Mouse (Mus musculus) neural tube, embryonic 14.5 days (tissue): ENCODE results near the gene Ankrd13a. TPM values are rescaled to one million over a fixed set of nuclear protein-coding genes. Genes with fewer than 3 reads are reported as not detected.

ENCODE experiments used
- ATAC-seq: fragments of 200-750 bp; cut with Nextera tagmentation; 2 replicates; pipeline ENCODE4 v1.8.0; 2017; ENCODE audit warnings: low read depth, mild to moderate bottlenecking, moderate TSS enrichment, moderate library complexity
- H3K27ac ChIP-seq: fragments of 300-500 bp; sonication (generic); 2 replicates; pipeline ENCODE4 v1.5.1; 2014; ENCODE audit warnings: low read depth, mild to moderate bottlenecking, control low read depth, low read length, moderate library complexity, mixed read lengths
- H3K27me3 ChIP-seq: fragments of 300-500 bp; sonication (generic); 2 replicates; pipeline ENCODE4 v1.6.1; 2014; ENCODE audit warnings: low read length; ENCODE audit not compliant: control insufficient read depth, insufficient read depth
- H3K36me3 ChIP-seq: fragments of 300-500 bp; sonication (generic); 2 replicates; pipeline ENCODE4 v1.6.1; 2014; ENCODE audit warnings: low read length, mixed read lengths; ENCODE audit not compliant: control insufficient read depth, insufficient read depth
- H3K4me1 ChIP-seq: fragments of 300-500 bp; sonication (generic); 2 replicates; pipeline ENCODE4 v1.6.1; 2014; ENCODE audit warnings: low read length; ENCODE audit not compliant: control insufficient read depth, insufficient read depth
- H3K4me2 ChIP-seq: fragments of 300-500 bp; sonication (generic); 2 replicates; pipeline ENCODE4 v1.6.1; 2014; ENCODE audit warnings: mild to moderate bottlenecking, low read depth, low read length, control low read depth
- H3K4me3 ChIP-seq: fragments of 300-500 bp; sonication (generic); 2 replicates; pipeline ENCODE4 v1.5.1; 2014; ENCODE audit warnings: low read depth, low read length, control low read depth, mixed read lengths
- H3K9ac ChIP-seq: fragments of 300-500 bp; sonication (generic); replicated peaks from 2 replicates; pipeline ENCODE4 v1.6.1; 2014; ENCODE audit warnings: low read depth, mild to moderate bottlenecking, control low read depth, low read length, mixed read lengths
- H3K9me3 ChIP-seq: fragments of 300-500 bp; sonication (generic); 2 replicates; pipeline ENCODE4 v1.6.1; 2016; ENCODE audit warnings: low read length; ENCODE audit not compliant: control insufficient read depth
- WGBS: fragments of 180-500 bp; shearing (Covaris S2); extraction: QIAGEN DNeasy Blood & Tissue Kit; methylation state at CpG from one replicate; pipeline ENCODE4 v1.1.7; 2014; 5-methylcytosine and 5-hydroxymethylcytosine counted together
- polyA plus RNA-seq: library from polyadenylated mRNA; unstranded; fragments of >200 nt; fragmentation: Nextera tagmentation; extraction: Ambion mirVana; gene quantifications from 2 replicates; pipeline ENCODE4 v1.2.1, GENCODE M21; 2014

Gene Ankrd13a
- 38.8 and 52.1 TPM in 2 replicates for polyA plus RNA-seq

DNA sequence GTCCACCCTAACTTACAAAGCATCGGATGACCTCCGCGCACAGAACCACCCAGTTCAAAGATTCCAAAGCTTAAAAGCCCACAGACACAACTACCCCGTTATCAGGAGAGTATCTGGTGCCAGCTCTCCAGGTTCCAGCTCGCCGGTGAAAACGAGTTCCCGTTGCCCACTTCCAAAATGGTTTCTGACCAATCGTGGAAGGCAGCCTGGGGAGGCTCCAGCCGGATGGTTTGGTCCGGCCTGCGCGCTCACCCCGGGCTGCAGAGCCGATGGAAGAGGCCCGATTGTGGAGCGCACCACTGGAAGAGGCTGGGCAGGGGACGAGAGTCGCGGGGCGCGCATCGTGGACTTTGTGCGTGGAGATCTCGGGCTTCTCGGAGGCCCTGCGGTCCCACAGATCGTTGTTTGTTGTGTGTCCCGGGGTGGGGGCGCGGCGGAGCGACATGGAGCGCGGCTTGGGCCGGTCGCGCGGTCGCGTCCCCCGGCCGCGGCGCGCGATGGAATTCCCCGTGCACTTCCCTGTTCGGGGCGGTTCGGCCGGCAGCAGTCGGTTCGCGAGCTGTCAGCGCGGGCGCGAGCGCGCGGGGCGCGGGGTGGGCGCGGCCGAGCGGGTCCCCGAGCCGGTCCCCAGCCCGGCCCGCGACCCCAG, at the start of gene Ankrd13a:
Gene Ankrd13a (plus strand): TSS at position 275 of the 649 bp plus-strand sequence.
- Histone ChIP-seq H3K4me1 (peaks cover 31% of the 10 kb centered on the region), H3K36me3 (no peaks in the 10 kb centered on the region), H3K4me3 (peak within 1 kb of the TSS; percentile 100), H3K27me3 (peaks cover 3% of the 10 kb centered on the region; the same call in 1 of the 2 replicates), H3K9me3 (no peaks in the 10 kb centered on the region), H3K9ac (peak within 1 kb of the TSS; percentile 92), H3K4me2 (peak within 1 kb of the TSS; percentile 59), H3K27ac (peak within 1 kb of the TSS; percentile 94)
- peak; percentile 87 for ATAC-seq
- WGBS: under 1% methylated on average over 56 of the region's 73 CpGs

GRCm38 (mm10) chr5:114728160-114728559, 46.3 kb upstream of the Ankrd13a start:
- Histone ChIP-seq H3K4me1 (no peaks in the 10 kb centered on the region), H3K9ac (no peak overlapping the region), H3K4me2 (no peak overlapping the region), H3K36me3 (peaks cover 51% of the 10 kb centered on the region), H3K4me3 (no peak overlapping the region), H3K27ac (no peak overlapping the region; the same call in 1 of the 2 replicates), H3K27me3 (no peaks in the 10 kb centered on the region), H3K9me3 (no peaks in the 10 kb centered on the region)
- 92% methylated on average over 10 of the region's 10 CpGs for WGBS
- no peak for ATAC-seq

GRCm38 (mm10) chr5:114730129-114730528, 44.3 kb upstream of the Ankrd13a start:
- no peak for ATAC-seq

DNA sequence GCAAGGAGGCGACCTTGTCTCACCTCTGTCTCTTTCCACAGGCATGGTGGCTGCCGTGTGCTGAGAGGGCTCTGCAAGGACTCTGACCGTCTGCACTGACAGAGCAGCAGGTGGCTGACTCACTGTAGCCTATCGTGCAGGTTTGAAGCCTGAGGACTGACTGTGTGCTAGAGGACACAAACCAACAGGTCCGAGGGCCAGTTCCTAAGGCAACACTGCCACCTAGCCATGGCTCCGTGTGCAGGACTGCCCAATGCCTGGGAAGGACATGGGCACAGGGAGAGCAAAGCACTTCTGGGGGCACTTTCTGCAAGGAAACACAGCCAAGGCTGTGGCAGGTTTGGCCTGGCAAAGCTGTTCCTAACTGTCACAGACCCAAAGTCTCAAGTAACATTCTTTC, 43.0 kb upstream of the Ankrd13a start:
- no peaks in the 10 kb centered on the region for H3K27me3 ChIP-seq
- H3K4me2 ChIP-seq: no peak overlapping the region
- H3K36me3 ChIP-seq: peaks cover 67% of the 10 kb centered on the region
- H3K27ac ChIP-seq: no peak overlapping the region
- H3K4me1 ChIP-seq: no peaks in the 10 kb centered on the region
- H3K4me3 ChIP-seq: no peak overlapping the region
- no peaks in the 10 kb centered on the region for H3K9me3 ChIP-seq
- 69% methylated on average over 6 of the region's 6 CpGs for WGBS
- H3K9ac ChIP-seq: no peak overlapping the region
- no peak for ATAC-seq

More at GRCm38 (mm10) chr5:114730129-114730528, 44.3 kb upstream of the Ankrd13a start:
- Histone ChIP-seq H3K36me3 (peaks cover 62% of the 10 kb centered on the region), H3K9ac (no peak overlapping the region), H3K4me2 (no peak overlapping the region), H3K27ac (no peak overlapping the region), H3K9me3 (no peaks in the 10 kb centered on the region), H3K4me1 (no peaks in the 10 kb centered on the region), H3K27me3 (no peaks in the 10 kb centered on the region), H3K4me3 (no peak overlapping the region)
- 82% methylated on average over 10 of the region's 10 CpGs for WGBS

DNA sequence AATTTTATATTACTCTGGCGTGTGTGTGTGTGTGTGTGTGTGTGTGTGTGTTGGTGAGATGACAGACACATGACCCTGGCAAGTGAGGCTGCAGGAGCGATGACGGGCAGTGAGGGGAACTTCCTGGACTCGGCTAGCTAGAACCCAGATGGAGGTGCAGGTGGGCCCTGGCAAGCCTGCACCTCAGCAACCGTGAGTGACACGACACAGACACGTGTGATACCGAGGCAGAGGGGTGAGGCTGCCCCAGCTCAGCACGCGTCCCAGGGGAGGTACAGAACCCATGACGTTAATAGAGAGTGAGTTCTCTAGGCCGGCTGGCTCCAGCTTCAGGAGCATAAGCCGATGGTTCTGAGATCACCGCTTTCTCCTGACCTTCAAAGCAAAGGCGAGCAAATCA, 42.5 kb upstream of the Ankrd13a start:
- Histone ChIP-seq H3K4me3 (no peak overlapping the region), H3K4me1 (no peaks in the 10 kb centered on the region), H3K4me2 (no peak overlapping the region), H3K27ac (no peak overlapping the region), H3K36me3 (peaks cover 72% of the 10 kb centered on the region), H3K9ac (no peak overlapping the region), H3K27me3 (no peaks in the 10 kb centered on the region), H3K9me3 (no peaks in the 10 kb centered on the region)
- ATAC-seq: no peak
- WGBS: 94% methylated on average over 15 of the region's 15 CpGs

DNA sequence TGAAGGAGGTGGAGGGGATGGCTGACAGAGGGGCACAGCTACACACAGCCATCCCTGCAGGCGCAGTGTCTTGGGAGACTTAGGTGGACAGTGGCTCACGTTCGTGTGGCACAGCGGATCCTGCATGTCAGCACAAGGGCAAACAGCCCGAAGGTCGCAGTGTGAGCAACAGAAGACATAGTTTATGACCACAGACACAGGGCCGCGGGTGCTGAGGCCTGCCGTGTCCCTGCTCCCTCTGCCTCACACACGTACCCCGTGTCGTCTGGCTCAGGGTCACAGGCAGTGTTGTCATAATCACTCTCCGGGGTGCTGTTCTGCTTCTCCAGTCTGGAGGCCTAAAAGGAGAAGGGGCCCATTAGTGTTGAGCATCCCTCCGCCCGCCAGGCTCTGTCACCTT, 40.9 kb upstream of the Ankrd13a start:
- Histone ChIP-seq H3K27ac (no peak overlapping the region), H3K9me3 (no peaks in the 10 kb centered on the region), H3K36me3 (peaks cover 75% of the 10 kb centered on the region), H3K27me3 (no peaks in the 10 kb centered on the region), H3K9ac (no peak overlapping the region), H3K4me2 (no peak overlapping the region), H3K4me3 (no peak overlapping the region), H3K4me1 (no peaks in the 10 kb centered on the region)
- ATAC-seq: no peak
- WGBS: 84% methylated on average over 15 of the region's 15 CpGs

- Histone ChIP-seq H3K27me3 (no peaks in the 10 kb centered on the region), H3K4me1 (no peaks in the 10 kb centered on the region), H3K9me3 (no peaks in the 10 kb centered on the region), H3K27ac (no peak overlapping the region), H3K36me3 (peaks cover 73% of the 10 kb centered on the region), H3K9ac (no peak overlapping the region), H3K4me3 (no peak overlapping the region), H3K4me2 (no peak overlapping the region)
- WGBS: 87% methylated on average over 21 of the region's 21 CpGs
- ATAC-seq: no peak
These were observed 37.2 kb upstream of the Ankrd13a start for GRCm38 (mm10) chr5:114737090-114737887.

- Histone ChIP-seq H3K27ac (no peak overlapping the region), H3K4me1 (no peaks in the 10 kb centered on the region), H3K9ac (no peak overlapping the region), H3K4me3 (no peak overlapping the region), H3K4me2 (no peak overlapping the region), H3K27me3 (no peaks in the 10 kb centered on the region), H3K36me3 (peaks cover 74% of the 10 kb centered on the region), H3K9me3 (no peaks in the 10 kb centered on the region)
- no peak for ATAC-seq
- 90% methylated on average over 12 of the region's 12 CpGs for WGBS
These were observed 35.7 kb upstream of the Ankrd13a start for GRCm38 (mm10) chr5:114738707-114739241.

- Histone ChIP-seq H3K27me3 (no peaks in the 10 kb centered on the region), H3K4me3 (no peak overlapping the region), H3K27ac (no peak overlapping the region), H3K36me3 (peaks cover 83% of the 10 kb centered on the region), H3K9ac (no peak overlapping the region), H3K9me3 (no peaks in the 10 kb centered on the region), H3K4me2 (no peak overlapping the region), H3K4me1 (no peaks in the 10 kb centered on the region)
- WGBS: 73% methylated on average over 4 of the region's 4 CpGs
- no peak for ATAC-seq
These were observed 33.9 kb upstream of the Ankrd13a start for GRCm38 (mm10) chr5:114740595-114740994.
